Mouse (Mus musculus) stomach, postnatal 0 days (tissue): ENCODE data around the gene Scube3.

Source experiments
- CTCF ChIP-seq: IDR thresholded peaks from 2 replicates; pipeline ENCODE4 v1.5.1; 2016; ENCODE audit warnings: antibody characterized with exemption, low read depth, mild to moderate bottlenecking, moderate library complexity
- EP300 ChIP-seq: optimal IDR thresholded peaks from 2 replicates; pipeline ENCODE3; 2016; ENCODE audit warnings: antibody characterized with exemption

- TF ChIP-seq CTCF (no peak), EP300 (no peak)
Observed at GRCm38 (mm10) chr17:28107275-28107674, 34.7 kb upstream of the Scube3 start.
